Mouse (Mus musculus): ENCODE results near the gene Gm10639. TPM values are rescaled to one million over a fixed set of nuclear protein-coding genes. Genes with fewer than 3 reads are reported as not detected.
"Not testable (repeated sequence)": the region's sequence is repeated elsewhere in the genome, so short reads cannot be mapped to it uniquely, and the experiment has no call there.

Gene Gm10639
- polyA plus RNA-seq (2012; ENCODE audit: insufficient read depth, low replicate concordance) = not detected in 2 replicates

- not testable (repeated sequence) for H3K36me3 ChIP-seq (replicated peaks; ENCODE audit: low read length); H3K4me3 ChIP-seq (replicated peaks); H3K9me3 ChIP-seq; H3K4me1 ChIP-seq; H3K27me3 ChIP-seq (replicated peaks)
These were observed at the start of gene Gm10639 for GRCm38 (mm10) chr9:78289723-78290122. Gene Gm10639, plus strand, starts transcription at chr9:78289923.

- H3K4me3 ChIP-seq (replicated peaks); H3K27me3 ChIP-seq (replicated peaks); H3K36me3 ChIP-seq (replicated peaks; ENCODE audit: low read length); H3K9me3 ChIP-seq; H3K4me1 ChIP-seq: not testable (repeated sequence)
These were observed 33.8 kb upstream of the Gm10639 start for GRCm38 (mm10) chr9:78255683-78256470.

GRCm38 (mm10) chr9:78256914-78257313 is 32.8 kb upstream of the Gm10639 start, which contains the start of gene Gm3776:
Gene Gm3776, plus strand, starts transcription at chr9:78257129.
- H3K4me1 ChIP-seq; H3K36me3 ChIP-seq (replicated peaks; ENCODE audit: low read length); H3K9me3 ChIP-seq; H3K4me3 ChIP-seq (replicated peaks); H3K27me3 ChIP-seq (replicated peaks): not testable (repeated sequence)

- H3K4me3 ChIP-seq (replicated peaks); H3K27me3 ChIP-seq (replicated peaks); H3K4me1 ChIP-seq; H3K36me3 ChIP-seq (replicated peaks; ENCODE audit: low read length); H3K9me3 ChIP-seq: not testable (repeated sequence)
These were observed 30.0 kb upstream of the Gm10639 start for GRCm38 (mm10) chr9:78259688-78260087.

DNA sequence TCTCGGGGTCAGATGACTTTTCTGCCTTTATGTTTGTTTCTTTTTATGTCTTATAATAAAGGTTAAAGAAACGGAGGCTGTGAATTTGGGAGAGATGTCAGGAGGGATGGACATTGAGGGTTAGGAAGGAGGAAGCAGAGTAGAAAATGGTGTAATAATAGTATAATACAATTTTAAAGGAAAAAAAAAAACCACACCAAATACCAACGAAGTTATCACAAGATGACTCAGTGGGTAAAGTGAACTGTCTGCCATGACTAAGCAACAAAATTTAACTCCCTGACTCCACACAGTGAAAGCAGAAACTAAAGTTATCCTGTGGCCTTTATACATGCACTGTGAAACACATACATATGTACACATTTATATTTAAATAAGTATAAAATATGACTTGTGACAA is 18.8 kb upstream of the Gm10639 start:
- not testable (repeated sequence) for H3K27me3 ChIP-seq (replicated peaks); H3K9me3 ChIP-seq; H3K4me1 ChIP-seq; H3K4me3 ChIP-seq (replicated peaks); H3K36me3 ChIP-seq (replicated peaks; ENCODE audit: low read length)

- H3K36me3 ChIP-seq (replicated peaks; ENCODE audit: low read length); H3K4me1 ChIP-seq; H3K27me3 ChIP-seq (replicated peaks); H3K9me3 ChIP-seq; H3K4me3 ChIP-seq (replicated peaks): not testable (repeated sequence)
These were observed 7.6 kb upstream of the Gm10639 start for GRCm38 (mm10) chr9:78282002-78282711.

DNA sequence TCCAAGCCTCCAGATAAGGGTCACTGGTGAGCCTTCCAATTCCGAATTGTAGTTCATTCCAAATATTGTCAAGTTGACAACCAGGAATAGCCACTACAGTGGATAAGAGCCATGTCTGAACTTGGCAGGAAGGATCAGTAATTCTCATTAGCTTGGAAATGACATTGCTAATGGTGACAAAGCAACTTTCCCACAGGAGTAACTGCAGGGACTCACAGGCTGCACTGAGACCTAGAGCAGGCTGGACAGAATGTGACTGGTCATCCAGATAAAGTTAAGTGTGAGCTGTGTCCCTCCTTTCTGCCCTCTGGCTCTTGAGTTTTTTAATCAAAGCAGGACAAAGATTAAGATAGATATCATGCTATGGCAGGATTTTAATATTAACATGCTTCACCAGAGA is 660 bp upstream of the Gm10639 start:
- not testable (repeated sequence) for H3K4me3 ChIP-seq (replicated peaks); H3K4me1 ChIP-seq; H3K9me3 ChIP-seq; H3K27me3 ChIP-seq (replicated peaks); H3K36me3 ChIP-seq (replicated peaks; ENCODE audit: low read length)

DNA sequence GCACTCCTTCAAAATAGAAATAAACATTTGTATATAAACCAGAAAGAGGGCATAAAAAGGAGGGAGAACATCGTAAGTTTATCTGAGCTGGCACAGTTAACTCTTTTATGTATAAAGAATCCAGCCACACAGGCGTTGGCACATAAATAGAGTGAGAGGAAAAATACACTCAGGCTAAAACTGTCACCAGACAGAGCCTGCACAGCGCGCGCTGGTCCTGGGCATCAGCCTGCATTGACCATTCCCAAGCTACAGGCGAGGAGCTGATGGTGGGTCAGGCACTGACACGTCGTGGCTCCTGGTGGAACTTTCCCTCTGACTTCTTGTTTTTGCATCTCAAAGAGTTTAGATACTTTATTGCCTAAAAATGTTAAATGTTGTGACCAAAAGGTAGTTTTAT is 2.7 kb downstream of the Gm10639 start:
- not testable (repeated sequence) for H3K36me3 ChIP-seq (replicated peaks; ENCODE audit: low read length); H3K4me3 ChIP-seq (replicated peaks); H3K27me3 ChIP-seq (replicated peaks); H3K9me3 ChIP-seq
- peaks cover 13% of the 10 kb centered on the region for H3K4me1 ChIP-seq

DNA sequence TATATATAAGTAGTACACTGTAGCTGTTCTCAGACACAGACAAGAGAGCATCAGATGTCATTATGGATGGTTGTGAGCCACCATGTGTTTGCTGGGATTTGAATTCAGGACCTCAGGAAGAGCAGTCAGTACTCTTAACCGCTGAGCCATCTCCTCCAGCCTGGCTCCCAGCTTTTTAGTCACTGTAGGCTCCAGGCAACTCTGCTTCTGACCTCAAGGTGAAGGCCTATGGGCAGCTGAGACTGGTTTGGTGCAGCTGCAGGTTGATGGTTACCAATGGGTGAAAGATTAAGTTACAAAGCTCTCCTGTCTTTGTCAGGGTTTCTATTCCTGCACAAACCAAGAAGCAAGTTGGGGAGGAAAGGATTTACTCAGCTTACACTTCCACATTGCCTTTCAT is 4.0 kb downstream of the Gm10639 start:
- not testable (repeated sequence) for H3K9me3 ChIP-seq; H3K36me3 ChIP-seq (replicated peaks; ENCODE audit: low read length); H3K27me3 ChIP-seq (replicated peaks); H3K4me3 ChIP-seq (replicated peaks)
- H3K4me1 ChIP-seq = peaks cover 13% of the 10 kb centered on the region

DNA sequence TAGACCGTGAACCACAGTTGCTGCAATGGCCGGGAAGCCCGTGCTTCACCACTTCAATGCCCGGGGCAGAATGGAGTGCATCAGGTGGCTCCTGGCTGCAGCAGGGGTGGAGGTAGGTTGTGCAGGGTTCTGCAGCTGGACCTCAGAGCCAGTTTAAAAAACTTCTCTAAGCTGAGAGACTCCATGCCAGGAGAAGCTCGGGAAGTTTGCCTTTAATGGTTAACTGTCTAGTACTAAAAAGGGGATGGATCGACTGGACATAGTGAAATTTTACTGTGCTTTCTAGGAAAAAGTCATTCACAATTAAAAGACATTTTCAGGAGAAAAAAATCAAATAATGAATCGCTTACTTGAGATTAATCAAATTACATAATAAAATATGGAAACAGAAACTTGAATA is 5.1 kb downstream of the Gm10639 start:
- H3K27me3 ChIP-seq (replicated peaks); H3K4me3 ChIP-seq (replicated peaks); H3K36me3 ChIP-seq (replicated peaks; ENCODE audit: low read length); H3K9me3 ChIP-seq: not testable (repeated sequence)
- H3K4me1 ChIP-seq = peaks cover 18% of the 10 kb centered on the region

- not testable (repeated sequence) for H3K27me3 ChIP-seq (replicated peaks); H3K9me3 ChIP-seq; H3K4me3 ChIP-seq (replicated peaks); H3K36me3 ChIP-seq (replicated peaks; ENCODE audit: low read length)
- peaks cover 20% of the 10 kb centered on the region for H3K4me1 ChIP-seq
These were observed 6.4 kb downstream of the Gm10639 start for GRCm38 (mm10) chr9:78296089-78296488.

GRCm38 (mm10) chr9:78298232-78298631 is 8.5 kb downstream of the Gm10639 start:
- Histone ChIP-seq H3K9me3 (peaks cover 3% of the 10 kb centered on the region; the same call in 1 of the 2 replicates), H3K4me1 (peaks cover 20% of the 10 kb centered on the region), H3K27me3 (replicated peaks) (peaks cover 9% of the 10 kb centered on the region), H3K4me3 (replicated peaks) (no peak overlapping the region), H3K36me3 (replicated peaks; ENCODE audit: low read length) (no peaks in the 10 kb centered on the region)
- TF ChIP-seq GATA1 (IDR thresholded peaks at IDR 0.05; ENCODE audit: borderline replicate concordance, low read length) (no peak), FLI1 (IDR thresholded peaks at IDR 0.05; ENCODE audit: low read length) (no peak)

- H3K27me3 ChIP-seq (replicated peaks); H3K36me3 ChIP-seq (replicated peaks; ENCODE audit: low read length); H3K9me3 ChIP-seq; H3K4me3 ChIP-seq (replicated peaks): not testable (repeated sequence)
- peaks cover 20% of the 10 kb centered on the region for H3K4me1 ChIP-seq
These were observed 9.4 kb downstream of the Gm10639 start for GRCm38 (mm10) chr9:78299143-78299542.

GRCm38 (mm10) chr9:78308122-78308521 is 18.4 kb downstream of the Gm10639 start:
- not testable (repeated sequence) for H3K4me3 ChIP-seq (replicated peaks); H3K36me3 ChIP-seq (replicated peaks; ENCODE audit: low read length); H3K9me3 ChIP-seq; H3K27me3 ChIP-seq (replicated peaks); H3K4me1 ChIP-seq

All from megakaryocyte, embryonic 14.5 days (primary cell).